Mouse (Mus musculus): Measurements from ENCODE around the gene Ccdc124. TPM values are rescaled to one million over a fixed set of nuclear protein-coding genes. Genes with fewer than 3 reads are reported as not detected.
A peak's percentile ranks its signal among the peaks of the same experiment; 100 is the strongest.
"Not testable (repeated sequence)": the region's sequence is repeated elsewhere in the genome, so short reads cannot be mapped to it uniquely, and the experiment has no call there.

The Ccdc124 gene
- polyA plus RNA-seq, 1 experiment from 2014 or later: 93.8 TPM

DNA sequence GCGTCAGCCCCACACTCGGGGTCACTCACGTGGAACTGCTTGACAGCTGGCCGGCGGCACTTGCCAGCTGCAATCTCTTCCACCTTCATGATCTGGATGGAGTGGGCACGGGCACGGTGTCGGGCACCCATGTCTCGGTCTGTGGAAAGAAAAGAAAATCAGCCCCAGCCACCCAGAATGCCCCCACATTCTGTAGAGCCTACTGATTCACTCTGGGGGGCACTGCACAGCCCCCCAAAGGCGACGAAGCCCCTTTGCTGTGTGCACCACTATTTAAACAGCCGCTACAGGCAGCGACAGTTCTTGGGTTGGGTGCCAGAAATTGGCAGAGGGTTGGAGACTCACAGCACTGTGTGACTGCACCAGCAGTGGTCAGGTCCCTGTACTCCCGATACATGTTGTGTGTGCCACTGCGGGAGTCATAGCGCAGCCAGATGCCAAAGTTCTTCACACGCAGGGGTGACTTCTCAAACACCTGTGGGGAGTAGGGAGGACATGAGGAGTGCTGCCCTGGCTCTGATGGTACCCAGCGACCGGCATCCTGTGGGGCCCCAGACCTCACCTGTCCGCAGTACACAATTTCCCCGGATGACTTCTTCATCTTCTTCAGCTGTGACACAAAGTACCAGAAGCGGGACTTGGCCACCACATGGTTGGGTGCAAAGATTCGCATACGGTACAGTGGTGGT is 22.0 kb upstream of the Ccdc124 start:
- not testable (repeated sequence) for DNase-seq (ENCODE audit: low spot score)

- no peak for DNase-seq (ENCODE audit: low spot score)
Observed at GRCm38 (mm10) chr8:70894771-70895545, 21.2 kb upstream of the Ccdc124 start.

DNA sequence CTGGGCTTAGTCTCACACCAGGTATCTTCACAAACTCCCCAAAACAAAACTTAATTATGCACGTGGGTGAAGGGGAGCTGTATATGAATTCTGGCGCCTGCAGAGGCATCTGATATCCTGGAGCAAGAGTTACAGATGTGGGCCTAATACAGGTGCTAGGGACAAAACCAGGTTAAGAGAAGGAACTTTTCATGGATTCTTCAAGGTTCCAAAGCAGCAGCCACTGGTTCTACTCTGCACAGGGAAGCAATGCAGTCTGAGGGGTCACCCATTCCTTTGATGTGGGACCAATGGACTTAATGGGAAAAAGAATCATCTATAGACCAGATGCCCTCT is 20.6 kb upstream of the Ccdc124 start:
- DNase-seq (ENCODE audit: low spot score): no peak

DNA sequence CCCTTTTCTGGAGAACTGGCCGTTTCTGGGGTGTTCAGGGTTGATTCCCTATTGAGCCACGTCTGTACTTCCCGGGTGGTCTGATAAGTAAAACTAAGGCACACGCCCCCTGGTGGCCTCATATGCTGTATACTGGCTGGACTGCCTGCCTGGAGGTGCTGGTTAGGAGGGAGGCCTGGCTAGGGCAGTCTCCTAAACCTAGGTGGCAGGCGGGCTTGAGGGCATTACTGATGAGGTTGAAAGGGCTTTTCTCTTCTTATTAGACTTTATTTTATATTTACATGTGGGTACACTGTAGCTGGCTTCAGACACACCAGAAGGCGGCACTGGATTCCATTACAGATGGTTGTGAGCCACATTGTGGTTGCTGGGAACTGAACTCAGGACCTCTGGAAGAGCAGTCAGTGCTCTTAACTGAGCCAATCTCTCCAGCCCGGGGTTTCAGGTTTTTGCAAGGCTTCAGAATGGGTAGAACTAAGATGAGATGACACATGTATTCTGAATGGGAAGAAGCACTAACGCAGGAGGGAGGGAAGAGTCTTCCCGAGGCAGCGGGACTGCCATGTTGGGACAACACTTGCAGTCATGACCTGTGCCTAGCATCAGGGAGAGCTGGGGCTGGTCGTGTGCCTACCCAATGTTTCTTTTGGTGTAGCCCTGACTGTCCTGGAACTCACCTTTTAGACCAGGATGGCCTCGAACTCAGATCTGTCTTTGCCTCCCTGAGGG is 20.1 kb upstream of the Ccdc124 start:
- peak; percentile 83 for DNase-seq (ENCODE audit: low spot score)

DNA sequence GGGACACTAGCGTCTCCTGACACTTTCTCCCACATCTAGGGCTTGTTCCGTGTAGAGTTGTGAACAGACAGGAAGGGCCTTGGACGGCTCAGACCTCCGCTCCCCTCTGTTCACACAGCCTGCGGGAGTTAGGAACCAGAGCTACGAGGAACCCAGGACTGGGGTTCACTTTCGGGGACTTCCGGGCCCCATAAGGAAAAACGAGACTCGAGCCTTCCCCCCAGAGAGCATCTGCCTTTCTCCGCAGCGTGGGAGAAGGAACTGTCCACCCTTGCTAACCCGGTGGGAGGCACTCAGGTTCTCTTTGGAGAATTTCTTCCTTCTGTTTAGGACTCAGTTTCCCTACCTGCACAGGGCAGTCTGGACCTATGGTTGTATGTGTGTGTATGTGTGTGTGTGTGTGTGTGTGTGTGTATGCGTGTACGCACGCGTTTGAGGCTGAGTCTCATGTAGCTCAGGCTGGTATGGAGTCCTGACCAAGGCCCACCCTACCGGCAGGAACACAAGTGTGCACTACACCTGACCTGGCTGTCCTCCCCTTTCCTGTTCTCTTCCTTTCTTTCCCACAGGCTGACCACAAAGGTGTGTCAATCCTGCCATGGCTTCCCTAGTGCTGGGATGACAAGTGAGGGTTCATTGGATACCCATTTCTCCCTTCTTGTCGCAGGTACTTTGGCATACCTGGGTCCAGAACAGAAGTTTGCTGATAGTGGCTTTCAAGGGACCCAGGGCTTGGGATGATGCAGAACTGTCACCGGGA is 19.3 kb upstream of the Ccdc124 start:
- DNase-seq (ENCODE audit: low spot score): no peak

GRCm38 (mm10) chr8:70892022-70892895 is 18.5 kb upstream of the Ccdc124 start, which contains the start of gene Slc5a5:
TSS of gene Slc5a5 (minus strand) at chr8:70892757.
- no peak for DNase-seq (ENCODE audit: low spot score)

- no peak for DNase-seq (ENCODE audit: low spot score)
Observed at GRCm38 (mm10) chr8:70891356-70891755, 17.6 kb upstream of the Ccdc124 start.

GRCm38 (mm10) chr8:70890656-70891055 is 16.9 kb upstream of the Ccdc124 start:
- DNase-seq (ENCODE audit: low spot score): no peak

DNA sequence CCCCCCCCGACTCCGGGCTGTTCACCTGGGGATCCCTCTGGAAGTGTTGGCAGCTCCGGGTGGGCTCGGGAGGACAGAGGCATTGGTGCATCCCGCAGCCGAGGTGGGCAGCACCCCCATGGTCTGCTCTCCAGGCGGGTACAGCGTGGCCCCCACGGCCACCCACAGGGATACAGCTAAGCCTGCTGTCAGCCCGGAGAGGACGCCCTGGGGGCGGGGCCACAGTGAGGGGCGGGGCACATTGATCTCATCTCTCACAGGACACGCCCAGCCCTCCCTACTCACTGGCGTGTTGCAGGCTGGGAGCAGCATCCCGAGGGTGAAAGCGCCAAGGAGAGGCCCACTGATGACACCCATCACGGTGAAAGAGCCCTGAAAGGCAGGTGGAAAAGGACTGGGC is 13.9 kb upstream of the Ccdc124 start:
- peak; percentile 36 for DNase-seq (ENCODE audit: low spot score)

- DNase-seq (ENCODE audit: low spot score): peak; percentile 43
Observed at GRCm38 (mm10) chr8:70885612-70886011, 11.9 kb upstream of the Ccdc124 start.

GRCm38 (mm10) chr8:70884683-70885082 is 10.9 kb upstream of the Ccdc124 start:
- DNase-seq (ENCODE audit: low spot score): no peak

DNA sequence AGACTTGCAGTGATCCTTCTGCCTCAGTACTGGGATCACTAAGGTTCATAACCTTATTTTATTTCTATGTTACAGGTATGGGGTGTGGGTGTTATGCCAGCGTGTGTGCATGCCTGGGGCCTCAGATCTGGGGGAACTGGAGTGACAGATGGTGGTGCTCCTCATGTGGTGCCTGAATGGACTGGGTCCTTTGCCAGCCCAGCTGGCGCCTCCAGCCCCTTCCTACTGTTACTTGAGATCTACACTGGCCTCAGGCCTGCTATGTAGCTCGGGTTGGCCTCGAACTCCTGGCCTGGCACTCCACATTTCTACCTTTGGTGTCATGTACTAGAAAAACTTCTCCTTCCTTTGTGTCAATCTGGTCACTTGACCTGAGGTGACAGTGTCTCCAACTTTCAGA is 10.5 kb upstream of the Ccdc124 start:
- no peak for DNase-seq (ENCODE audit: low spot score)

DNA sequence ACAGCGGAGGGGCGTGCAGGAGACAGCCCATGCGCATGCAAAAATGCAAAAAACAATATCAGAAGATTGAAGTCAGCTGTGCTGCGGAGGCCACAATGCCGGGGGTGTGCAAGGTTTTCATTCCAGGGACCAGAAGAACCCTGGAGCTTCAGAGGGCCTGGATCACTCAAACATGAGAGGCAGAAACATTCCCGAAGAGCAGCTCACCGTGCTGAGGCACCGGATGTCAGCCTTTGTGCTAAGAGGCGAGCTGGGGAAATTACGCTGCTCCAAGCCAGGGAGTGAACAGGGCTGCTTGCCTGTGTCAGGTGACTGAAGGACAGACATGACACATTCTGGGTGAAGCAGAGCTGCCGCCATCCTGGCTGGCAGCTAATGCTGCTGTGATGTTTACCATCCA is 6.8 kb upstream of the Ccdc124 start:
- DNase-seq (ENCODE audit: low spot score): no peak

DNA sequence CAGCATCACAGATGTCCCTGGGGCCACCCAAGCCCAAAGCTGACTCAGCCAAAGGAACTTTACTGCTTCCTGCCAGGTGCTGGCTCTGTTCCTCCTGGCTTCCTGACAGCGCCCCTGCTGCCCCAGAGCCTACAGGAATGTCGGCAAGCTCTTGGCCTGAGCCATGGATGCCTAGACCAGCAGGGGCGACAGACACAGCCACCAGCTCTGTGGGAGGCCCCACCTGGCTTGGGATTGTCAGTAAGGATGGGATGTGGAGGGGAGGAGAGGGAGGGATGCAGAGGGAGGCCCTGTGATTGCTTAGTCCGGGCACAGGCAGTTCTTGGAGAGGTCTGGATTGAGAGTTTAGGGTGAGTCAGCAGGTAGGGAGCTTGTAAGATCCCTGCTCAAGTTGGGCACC is 6.4 kb upstream of the Ccdc124 start:
- DNase-seq (ENCODE audit: low spot score): no peak

GRCm38 (mm10) chr8:70879500-70879899 is 5.8 kb upstream of the Ccdc124 start:
- no peak for DNase-seq (ENCODE audit: low spot score)

- no peak for DNase-seq (ENCODE audit: low spot score)
Observed at GRCm38 (mm10) chr8:70878178-70878577, 4.4 kb upstream of the Ccdc124 start.

- no peak for DNase-seq (ENCODE audit: low spot score)
Observed at GRCm38 (mm10) chr8:70876382-70876781, 2.6 kb upstream of the Ccdc124 start.

GRCm38 (mm10) chr8:70874441-70874840 is 706 bp upstream of the Ccdc124 start:
- no peak for DNase-seq (ENCODE audit: low spot score)

DNA sequence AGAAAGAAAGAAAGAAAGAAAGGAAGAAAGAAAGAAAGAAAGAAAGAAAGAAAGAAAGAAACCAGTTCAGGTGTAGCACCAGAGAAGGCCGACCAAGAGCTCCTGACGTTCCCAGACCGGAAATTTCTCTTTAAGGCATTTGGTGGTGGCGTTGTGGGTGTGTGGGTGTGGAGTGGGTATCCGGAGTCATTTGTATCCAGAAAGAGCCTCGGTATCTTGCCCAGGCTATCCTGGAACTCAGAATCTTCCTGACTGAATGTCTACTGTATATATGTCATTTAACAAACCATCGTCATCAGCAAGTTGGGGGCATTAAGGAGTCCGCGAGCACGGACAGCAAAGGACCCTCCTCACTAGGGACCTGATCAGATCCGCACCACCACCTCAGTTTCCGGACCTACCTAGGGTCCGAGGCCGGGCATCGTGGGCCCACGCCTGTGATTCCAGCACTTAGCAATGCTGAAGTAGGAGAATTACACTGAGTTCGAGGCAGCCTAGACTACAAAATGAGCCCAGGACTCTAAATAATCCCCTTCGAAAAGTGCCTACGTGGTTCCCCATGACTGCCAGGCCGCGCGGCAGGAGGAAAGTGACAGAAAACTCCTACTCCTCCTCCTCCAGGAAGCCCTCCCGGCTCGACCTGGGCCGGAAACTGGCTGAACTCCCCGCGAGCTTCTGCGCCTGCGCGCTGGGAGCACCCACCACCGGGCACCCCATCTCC is 932 bp downstream of the Ccdc124 start:
- no peak for DNase-seq (ENCODE audit: low spot score)
